Mouse (Mus musculus) olfactory bulb, adult 2 months (tissue): ENCODE results near the gene Syne4.

ENCODE experiments used
- CTCF ChIP-seq: fragments of 200-500 bp; IDR thresholded peaks from 2 replicates; pipeline ENCODE4 v1.5.1; 2012; ENCODE audit warnings: low read depth, mild to moderate bottlenecking, low read length, moderate library complexity; ENCODE audit not compliant: insufficient read depth
- POLR2A ChIP-seq: fragments of 200-500 bp; IDR thresholded peaks from 2 replicates; pipeline ENCODE4 v1.6.1; 2012; ENCODE audit warnings: mild to moderate bottlenecking, low read depth, low read length, moderate library complexity; ENCODE audit not compliant: insufficient read depth

DNA sequence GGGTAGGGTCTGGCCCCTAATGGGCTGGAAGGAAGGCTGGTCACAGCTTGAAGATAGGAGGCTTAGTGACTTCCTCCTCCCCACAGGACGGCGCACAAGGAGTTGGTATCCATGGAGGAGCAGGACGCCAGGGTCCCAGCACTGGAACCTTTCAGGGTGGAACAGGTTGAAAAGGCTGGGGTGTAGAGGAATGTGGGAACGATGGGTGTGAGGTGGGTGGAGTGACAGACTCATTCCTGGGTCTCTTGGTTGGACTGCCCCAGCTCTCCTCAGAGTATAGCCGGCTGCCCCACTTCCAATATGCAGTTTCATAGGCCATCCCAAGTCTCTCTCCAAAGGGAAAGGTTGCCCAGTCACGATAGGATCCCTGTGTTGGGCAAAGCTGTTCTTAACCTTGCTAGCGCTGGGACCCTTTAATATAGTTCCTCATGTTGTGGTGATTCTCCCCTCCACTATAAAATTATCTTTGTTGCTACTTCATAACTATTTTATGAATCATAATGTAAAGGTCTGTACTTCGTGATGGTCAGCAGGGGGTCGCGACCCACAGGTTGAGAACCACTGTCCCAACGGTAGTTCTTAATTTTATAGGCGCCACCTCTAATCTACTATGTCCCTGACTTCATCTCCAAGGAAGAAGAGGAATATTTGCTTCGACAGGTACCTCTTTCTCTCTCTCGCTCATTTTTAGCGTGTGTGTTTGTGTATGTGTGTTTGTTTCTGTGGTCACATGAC lies 5.0 kb upstream of the Syne4 start:
- TF ChIP-seq POLR2A (no peak), CTCF (no peak)
